Mouse (Mus musculus) MEL (cell line): ENCODE measurements around the gene Cenpx.

Experiments used
- JUND ChIP-seq: IDR thresholded peaks from 2 replicates; pipeline ENCODE4 v1.6.1; 2011; ENCODE audit warnings: low read depth, mild to moderate bottlenecking, improper control_type of control experiment, low read length
- POLR2A ChIP-seq, 2 experiments: IDR thresholded peaks; 2 replicates each; pipeline ENCODE4 v1.6.1; 2011 to 2012; ENCODE audit warnings: low read length in 2 of 2, mild to moderate bottlenecking in 2 of 2, control low read depth in 1 of 2, improper control_type of control experiment in 1 of 2, low read depth in 1 of 2, moderate library complexity in 1 of 2; ENCODE audit not compliant: control insufficient read depth in 1 of 2, insufficient read depth in 1 of 2, poor library complexity in 1 of 2
- RCOR1 ChIP-seq: IDR thresholded peaks from 2 replicates; pipeline ENCODE4 v1.6.1; 2012; ENCODE audit warnings: low read depth, mild to moderate bottlenecking, inconsistent platforms, low read length, improper control_type of control experiment
- TAL1 ChIP-seq: IDR thresholded peaks from 2 replicates; pipeline ENCODE4 v1.6.1; 2012; ENCODE audit warnings: mild to moderate bottlenecking, inconsistent platforms, low read length, moderate library complexity, mixed read lengths
- USF1 ChIP-seq: IDR thresholded peaks from 2 replicates; pipeline ENCODE4 v1.6.1; 2014; ENCODE audit warnings: low read depth, mild to moderate bottlenecking, inconsistent platforms, low read length, improper control_type of control experiment, moderate library complexity

GRCm38 (mm10) chr11:120731858-120732680 is 18.5 kb upstream of the Cenpx start, which contains the start of gene Cbr2:
- TF ChIP-seq USF1 (no peak), POLR2A (IDR thresholded peaks at IDR 0.05; ENCODE audit: control insufficient read depth in 1 of 2, insufficient read depth in 1 of 2, low read depth in 1 of 2, low read length in 2 of 2, poor library complexity in 1 of 2) (no peak), RCOR1 (no peak), TAL1 (no peak), JUND (no peak)
